Mouse (Mus musculus): ENCODE data around the gene Eif4b.

DNA sequence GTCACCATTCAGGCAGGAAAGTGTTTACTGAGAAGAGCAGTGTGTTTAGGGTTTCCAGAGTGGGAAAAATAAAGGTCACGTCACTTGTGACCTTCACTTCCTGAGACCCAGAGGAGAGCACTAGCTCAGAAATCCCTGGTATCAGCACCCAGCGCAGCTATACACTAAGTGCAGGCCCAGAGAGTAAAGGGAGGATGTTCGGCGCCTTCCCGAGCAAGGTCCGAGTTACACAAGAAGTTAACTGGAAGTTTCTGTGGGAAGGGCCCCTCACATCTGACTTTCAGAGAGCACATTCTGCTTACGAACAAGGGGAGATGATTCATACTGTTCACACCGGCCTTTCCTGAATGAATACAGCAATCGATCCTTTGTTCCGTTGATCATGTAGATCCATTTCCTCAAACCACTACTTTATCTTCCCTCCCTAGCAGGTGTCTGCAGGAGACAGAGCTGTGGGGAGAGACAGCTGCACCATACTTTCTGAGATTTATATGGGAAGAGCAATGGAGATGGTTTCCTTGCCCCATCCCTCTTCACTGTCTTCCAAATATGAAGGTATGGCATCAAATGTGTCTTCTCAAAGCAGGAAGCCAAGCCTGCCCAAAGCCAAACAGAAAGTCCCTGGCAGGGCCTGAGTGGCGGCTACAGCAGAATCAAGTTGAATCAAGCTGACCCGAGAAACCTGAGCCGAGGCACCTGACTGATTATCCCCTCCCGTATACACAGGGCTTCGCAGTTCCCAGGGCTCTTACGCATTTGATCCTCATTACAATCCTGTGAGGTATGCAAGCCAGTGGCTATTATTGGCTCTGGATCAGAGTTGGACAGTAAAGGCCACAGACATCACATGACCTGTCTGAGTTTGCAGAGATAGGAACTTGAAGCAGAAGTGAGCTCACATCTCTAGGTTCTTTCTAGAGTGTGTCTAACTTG lies 39.2 kb upstream of the Eif4b start:
- TF ChIP-seq CTCF (IDR thresholded peaks at IDR 0.05) (no peak), EP300 (IDR thresholded peaks at IDR 0.05) (no peak)

All from lung, postnatal 0 days (tissue).